Mouse (Mus musculus): ENCODE data around the gene Tmco4.

DNA sequence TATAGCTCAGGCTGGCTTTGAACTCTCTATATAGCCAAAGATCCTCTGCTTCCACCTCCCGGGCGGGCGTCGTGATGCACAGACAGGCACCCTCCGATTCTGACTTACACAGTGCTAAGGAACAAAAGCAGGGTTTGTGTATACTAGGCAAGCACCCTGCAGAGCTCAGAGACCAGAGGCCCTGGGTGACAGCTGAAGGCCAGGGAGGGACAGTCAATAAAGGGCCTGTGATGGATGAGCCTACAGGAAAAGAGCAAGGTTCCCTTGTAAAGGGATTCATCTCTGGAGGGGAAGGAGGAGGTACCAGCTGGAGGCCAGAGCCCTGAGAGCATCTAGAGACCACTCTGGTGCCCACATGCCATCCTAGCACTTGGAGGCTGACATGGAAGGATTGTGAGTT, 80.7 kb downstream of the Tmco4 start:
- TF ChIP-seq CTCF (IDR thresholded peaks at IDR 0.05; ENCODE audit: low read depth) (no peak), EP300 (IDR thresholded peaks at IDR 0.05; ENCODE audit: low read depth) (no peak)
